Mouse (Mus musculus): ENCODE measurements around the gene Tspyl4.
"Not testable (repeated sequence)": the region's sequence is repeated elsewhere in the genome, so short reads cannot be mapped to it uniquely, and the experiment has no call there.

Tspyl4 gene

DNA sequence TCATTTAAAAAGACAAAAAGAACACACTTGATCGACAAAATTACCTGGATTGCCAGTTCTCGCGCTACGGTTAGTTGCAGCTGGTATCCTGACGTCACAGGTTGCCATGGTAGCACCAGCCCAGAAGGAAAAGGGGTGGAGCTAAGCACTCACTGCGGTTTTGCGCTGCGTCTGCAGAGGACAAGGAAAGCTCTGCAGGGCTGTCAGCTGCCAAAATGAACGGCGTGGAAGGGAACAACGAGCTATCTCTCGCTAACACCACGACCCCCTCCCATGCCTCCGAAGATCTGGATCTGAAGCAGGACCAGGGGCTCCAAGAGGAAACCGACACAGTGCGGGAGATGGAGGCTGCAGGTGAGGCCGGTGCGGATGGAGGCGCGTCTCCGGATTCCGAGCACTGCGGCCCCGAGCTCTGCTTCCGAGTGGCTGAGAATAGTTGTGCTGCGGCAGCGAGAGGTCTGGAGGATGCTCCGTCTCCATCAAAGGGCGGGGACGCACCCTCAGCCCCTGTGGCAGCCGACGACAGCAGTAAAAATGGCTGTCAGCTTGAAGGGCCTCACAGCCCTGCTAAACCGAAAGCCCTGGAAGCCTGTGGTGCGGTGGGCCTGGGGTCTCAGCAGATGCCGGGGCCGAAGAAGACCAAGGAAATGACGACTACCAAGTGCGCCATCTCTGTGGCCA lies at the start of gene Tspyl4:
Tspyl4 (plus strand) TSS at position 144 of the 681 bp plus-strand sequence.
- DNase-seq (ENCODE audit: low spot score in 2 of 2), result peak; percentile 90 to 95

DNA sequence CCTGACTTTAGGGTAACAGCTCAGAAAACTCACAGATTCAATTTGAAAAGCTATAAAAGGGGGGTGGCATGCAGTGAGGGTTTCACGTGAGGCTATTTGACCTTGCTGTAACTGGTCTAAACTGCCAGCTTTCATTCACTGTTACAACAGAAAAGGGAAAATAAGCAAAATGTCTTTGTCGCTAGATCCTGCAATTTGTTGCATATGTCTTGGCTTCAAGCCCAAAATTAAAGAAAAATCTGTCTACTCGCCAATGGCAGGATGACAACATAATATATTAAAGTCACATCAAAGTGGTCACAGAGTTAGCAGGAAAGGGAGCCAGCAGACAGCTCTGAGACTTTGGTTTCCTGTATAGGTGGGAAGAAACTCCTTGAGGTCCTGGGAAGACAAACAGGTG lies 49.5 kb upstream of the Tspyl4 start:
- no peak for DNase-seq (ENCODE audit: low spot score in 2 of 2)

DNA sequence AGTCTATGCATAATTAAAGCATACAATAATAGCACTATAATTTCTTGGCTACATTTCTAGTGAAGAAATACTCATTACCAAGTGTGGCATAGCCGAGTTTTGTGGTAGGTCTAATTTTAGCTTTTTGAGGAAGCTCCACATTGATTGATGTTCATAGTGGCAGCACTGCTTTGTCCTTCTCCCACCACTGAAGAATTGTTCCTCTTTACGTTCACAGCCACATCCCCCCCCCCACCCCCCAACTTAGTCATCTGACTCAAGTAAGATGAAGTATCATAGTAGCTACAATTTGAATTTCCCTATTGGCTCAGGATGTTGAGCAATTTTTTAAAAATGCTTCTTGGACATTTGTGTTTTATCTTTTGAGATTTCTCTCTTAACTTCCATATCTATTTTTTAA lies 47.6 kb upstream of the Tspyl4 start:
- no peak for DNase-seq (ENCODE audit: low spot score in 2 of 2)

DNA sequence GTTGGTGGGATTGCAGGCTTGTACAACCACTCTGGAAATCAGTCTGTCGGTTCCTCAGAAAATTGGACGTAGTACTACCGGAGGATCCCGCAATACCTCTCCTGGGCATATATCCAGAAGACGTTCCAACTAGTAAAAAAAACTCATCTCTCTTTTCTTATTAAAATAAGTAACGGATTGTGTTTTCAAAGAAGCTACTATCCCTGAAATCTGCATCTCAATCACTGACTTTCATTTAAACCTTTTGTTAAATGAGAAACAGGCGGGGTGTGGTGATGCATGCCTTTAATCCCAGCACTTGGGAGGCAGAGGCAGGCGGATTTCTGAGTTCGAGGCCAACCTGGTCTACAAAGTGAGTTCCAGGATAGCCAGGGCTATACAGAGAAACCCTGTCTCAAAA lies 44.4 kb upstream of the Tspyl4 start:
- not testable (repeated sequence) for DNase-seq (ENCODE audit: low spot score in 2 of 2)

DNA sequence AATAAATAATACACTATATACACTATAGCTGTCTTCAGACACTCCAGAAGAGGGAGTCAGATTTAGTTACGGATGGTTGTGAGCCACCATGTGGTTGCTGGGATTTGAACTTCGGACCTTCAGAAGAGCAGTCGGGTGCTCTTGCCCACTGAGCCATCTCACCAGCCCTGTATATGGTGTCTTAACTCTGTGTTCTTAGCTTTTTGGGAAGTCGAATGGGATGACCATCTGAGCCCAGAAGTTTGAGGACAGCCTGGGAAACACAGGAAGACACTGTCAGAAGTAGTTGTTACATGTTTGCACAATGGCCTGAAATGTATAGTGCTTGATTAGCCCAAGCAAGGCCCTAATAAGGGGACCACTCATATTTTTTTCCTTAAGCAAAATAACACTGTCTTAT lies 32.1 kb upstream of the Tspyl4 start:
- DNase-seq (ENCODE audit: low spot score in 2 of 2), result no peak

DNA sequence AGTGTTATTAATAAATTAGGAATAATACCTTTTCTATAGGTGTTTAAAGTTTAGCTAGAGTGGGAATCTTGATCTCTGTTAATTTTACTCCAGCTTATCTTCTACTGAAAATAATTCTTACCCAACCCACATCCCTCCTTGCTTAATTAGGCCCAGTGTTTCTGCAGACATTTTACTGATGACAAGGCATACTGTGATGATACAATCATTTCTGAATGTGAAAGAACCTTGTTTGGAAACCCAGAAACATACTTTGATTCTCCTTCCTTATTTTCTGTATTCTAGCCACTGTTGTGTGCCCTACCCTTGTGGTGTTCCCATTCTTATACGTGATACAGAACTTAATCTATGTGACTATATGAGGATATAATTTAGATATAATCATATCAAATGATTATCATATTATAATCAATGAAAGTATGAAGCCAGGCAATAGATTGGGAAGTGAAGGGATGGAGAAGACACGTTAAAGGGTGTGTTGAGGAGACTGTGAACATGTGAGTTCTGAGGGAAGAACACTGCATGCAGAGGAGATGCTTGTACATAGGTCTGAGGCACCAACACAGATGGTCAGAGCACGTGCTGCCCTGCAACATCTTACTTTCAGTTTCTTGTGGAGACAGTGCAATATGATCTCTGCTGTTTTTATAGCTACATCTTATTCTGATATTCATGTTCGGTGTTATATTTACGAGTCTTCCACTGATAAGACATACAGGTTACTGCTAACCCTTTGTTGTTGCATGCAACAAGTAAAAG lies 29.8 kb upstream of the Tspyl4 start:
- no peak for DNase-seq (ENCODE audit: low spot score in 2 of 2)

DNA sequence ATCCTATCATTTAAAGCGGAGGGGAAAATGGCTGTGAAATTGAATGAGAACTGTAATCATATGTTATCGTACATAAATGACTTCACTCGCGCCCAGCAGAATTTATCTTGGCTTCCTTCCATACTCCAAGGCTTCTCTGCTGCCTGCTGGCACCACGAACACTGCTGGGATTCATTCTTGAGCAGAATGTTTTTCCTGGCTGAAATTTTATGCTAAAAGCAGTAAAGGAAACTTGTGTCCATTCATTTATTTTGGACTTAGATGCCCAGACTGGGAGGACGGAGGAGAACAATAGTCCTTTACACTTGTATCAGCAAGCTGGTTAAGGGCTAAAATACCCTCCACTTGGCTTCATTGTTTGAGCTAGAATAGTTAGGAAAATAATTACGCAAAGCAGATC lies 25.6 kb upstream of the Tspyl4 start:
- peak in 1 of 2 experiments; percentile 7 for DNase-seq (ENCODE audit: low spot score in 2 of 2)

DNA sequence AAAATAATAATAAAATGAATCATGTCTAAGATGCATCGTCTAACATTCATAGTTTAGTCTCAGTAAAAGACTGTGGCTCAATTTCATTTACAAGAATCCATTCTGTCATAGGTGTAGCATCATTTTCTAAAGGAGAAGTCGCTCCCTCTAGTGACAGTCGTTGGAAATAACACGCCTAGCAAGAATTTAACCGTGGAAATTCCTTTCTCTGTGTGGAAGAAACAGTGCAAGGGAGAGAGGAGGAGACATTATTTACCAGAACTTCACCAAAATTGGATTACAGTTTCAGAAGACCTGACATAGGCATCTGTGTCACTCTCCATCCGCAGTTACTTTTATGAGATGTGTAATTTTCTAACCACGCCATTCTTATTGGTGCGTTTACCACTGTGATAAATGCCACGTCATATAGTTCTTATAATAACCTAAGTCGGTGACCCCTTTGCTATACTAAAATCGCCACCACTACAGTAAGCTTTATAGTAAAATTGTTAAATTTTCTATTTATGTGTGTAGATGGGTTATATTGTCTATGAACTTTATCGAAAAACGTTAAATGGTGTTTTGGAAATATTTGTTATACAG lies 16.6 kb upstream of the Tspyl4 start:
- peak; percentile 29 to 44 for DNase-seq (ENCODE audit: low spot score in 2 of 2)

DNA sequence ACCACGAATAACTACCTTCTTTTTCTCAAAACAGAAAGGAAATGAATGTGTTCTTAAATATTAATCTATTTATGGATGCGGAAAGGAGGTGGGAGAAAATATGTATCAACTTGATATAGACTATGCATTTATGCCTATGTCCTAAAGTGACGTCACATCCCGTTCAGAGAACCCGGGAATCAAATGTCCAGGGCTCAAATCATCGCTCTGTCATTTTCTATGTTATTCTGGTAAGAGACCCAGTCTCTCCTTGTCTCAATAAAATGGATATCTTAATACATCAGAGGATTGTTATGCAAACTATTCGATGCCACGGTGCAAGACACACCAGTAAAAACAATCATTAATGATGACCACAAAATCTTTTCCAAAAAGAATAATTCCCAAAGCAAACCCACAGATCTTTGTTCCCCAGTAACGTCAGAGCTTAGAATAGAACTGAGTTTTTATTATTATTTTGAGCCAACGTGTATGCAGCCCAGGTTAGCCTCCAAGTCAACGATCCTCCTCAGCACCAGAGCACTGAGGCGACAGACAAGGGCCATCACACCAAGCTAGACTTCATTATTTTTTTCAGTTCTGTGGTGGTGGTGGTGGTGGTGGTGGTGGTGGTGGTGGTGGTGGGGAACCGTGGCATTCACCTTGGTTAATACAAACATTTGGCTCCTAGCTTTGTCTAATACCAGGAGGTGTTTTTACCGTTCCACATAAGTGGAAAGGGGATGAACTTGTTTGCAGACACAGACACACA lies 15.9 kb upstream of the Tspyl4 start:
- peak in 1 of 2 experiments; percentile 26 for DNase-seq (ENCODE audit: low spot score in 2 of 2)

DNA sequence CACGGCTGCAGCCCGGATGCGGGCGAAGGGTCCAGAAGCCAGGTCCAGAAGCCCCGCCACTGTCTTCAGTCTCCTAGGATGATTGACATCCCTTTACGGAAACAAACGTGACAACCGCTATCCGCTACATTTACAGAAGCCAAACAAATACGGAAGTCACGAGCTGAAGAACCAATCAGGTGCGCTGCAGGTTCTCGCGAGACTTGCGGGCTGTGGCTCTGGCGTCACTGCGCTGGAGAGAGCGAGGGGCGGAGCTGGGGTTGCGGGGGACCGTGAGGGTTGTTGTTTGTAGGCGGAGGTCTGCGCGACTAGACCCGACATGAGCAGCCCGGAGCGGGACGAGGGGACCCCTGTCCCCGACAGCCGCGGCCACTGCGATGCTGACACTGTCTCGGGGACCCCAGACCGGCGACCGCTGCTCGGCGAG lies 15.3 kb upstream of the Tspyl4 start, which contains the start of gene Tspyl1:
Tspyl1 (plus strand) TSS at position 229 of the 427 bp plus-strand sequence.
- DNase-seq (ENCODE audit: low spot score in 2 of 2), result peak; percentile 97 to 98

DNA sequence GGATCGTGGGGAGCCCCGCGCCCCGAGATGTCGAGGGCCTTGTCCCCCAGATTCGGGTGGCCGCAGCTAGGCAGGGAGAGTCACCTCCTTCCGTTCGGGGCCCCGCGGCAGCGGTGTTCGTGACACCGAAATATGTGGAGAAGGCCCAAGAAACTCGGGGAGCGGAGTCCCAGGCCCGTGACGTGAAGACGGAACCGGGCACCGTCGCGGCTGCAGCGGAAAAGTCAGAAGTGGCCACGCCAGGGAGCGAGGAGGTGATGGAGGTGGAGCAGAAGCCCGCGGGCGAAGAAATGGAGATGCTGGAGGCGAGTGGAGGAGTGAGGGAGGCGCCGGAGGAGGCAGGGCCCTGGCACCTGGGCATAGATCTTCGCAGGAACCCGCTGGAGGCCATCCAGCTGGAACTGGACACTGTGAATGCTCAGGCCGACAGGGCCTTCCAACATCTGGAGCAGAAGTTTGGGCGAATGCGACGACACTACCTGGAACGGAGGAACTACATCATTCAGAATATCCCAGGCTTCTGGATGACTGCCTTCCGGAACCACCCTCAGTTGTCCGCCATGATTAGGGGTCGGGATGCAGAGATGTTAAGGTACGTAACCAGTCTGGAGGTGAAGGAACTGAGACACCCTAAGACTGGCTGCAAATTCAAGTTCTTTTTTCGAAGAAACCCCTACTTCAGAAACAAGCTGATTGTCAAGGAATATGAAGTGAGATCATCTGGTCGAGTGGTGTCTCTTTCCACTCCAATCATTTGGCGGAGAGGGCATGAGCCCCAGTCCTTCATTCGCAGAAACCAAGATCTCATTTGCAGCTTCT lies 14.6 kb upstream of the Tspyl4 start:
- peak; percentile 26 to 36 for DNase-seq (ENCODE audit: low spot score in 2 of 2)

DNA sequence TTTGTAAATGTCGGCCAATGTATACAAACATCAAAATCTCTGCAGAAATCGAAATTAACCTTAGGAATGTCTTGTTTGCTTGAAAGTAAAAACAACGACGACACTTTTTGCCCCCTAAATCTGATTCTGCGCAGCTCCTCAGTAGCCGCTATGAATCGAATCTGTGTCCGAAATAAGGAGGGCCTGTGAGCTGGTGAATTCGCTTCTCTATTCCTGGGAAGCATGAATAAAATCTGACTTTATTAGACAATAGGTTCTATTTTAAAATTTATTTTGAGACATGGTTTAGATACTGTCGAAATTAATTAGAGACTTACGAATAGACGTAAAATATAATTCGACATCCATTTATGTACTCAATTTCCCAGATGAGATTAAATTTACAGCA lies 337 bp upstream of the Tspyl4 start:
- DNase-seq (ENCODE audit: low spot score in 2 of 2), result no peak

DNA sequence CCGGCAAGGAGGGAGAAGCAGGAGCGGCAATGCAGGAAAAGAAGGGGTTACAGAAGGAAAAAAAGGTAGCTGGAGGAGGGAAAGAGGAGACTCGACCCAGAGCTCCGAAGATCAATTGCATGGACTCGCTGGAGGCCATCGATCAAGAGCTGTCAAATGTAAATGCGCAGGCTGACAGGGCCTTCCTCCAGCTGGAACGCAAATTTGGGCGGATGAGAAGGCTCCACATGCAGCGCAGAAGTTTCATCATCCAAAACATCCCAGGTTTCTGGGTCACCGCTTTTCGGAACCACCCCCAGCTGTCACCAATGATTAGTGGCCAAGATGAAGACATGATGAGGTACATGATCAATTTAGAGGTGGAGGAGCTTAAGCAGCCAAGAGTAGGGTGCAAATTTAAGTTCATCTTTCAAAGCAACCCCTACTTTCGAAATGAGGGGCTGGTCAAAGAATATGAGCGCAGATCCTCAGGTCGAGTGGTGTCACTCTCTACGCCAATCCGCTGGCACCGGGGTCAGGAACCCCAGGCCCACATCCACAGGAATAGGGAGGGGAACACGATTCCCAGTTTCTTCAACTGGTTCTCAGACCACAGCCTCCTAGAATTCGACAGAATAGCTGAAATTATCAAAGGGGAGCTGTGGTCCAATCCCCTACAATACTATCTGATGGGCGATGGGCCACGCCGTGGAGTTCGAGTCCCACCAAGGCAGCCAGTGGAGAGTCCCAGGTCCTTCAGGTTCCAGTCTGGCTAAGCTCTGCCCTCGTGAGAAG lies 925 bp downstream of the Tspyl4 start:
- DNase-seq (ENCODE audit: low spot score in 2 of 2), result no peak

DNA sequence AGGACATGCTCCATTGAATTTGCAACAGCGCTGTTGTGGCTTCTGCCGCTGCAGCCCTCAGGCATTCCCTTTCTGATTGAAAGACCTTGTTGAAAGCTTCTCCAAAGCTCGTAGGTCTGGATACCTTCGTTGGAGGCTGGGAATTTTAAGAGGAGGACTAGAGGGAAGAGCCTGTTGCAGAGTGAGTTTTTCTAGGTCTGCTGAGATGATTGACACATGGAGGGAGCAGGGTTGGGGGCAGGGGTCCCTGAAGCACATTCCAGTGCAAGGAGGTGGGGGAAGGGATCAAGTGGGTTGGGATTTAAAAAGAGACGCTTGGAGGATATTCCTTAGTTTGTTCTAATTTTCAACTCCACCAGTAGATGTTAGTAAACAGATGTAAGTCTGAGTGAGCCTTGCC lies 3.1 kb downstream of the Tspyl4 start:
- DNase-seq (ENCODE audit: low spot score in 2 of 2), result no peak

DNA sequence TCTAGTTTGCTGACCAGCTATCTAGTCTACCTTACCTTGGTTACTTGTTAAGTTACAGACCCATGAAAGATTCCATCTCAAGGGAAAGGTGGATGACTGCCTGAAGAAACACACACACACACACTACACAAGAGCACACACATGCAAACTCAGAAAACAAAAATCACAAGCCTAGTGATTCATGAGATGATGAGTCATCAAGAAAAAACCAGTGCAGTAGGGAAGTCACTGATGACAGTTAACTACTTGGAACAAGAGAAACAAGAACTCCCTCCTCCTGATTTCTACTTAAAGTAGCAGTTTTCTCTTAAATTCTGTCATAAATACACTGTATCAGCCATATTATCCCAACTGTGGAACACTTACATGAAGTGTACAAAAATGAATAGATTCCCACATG lies 9.8 kb downstream of the Tspyl4 start:
- DNase-seq (ENCODE audit: low spot score in 2 of 2), result no peak

DNA sequence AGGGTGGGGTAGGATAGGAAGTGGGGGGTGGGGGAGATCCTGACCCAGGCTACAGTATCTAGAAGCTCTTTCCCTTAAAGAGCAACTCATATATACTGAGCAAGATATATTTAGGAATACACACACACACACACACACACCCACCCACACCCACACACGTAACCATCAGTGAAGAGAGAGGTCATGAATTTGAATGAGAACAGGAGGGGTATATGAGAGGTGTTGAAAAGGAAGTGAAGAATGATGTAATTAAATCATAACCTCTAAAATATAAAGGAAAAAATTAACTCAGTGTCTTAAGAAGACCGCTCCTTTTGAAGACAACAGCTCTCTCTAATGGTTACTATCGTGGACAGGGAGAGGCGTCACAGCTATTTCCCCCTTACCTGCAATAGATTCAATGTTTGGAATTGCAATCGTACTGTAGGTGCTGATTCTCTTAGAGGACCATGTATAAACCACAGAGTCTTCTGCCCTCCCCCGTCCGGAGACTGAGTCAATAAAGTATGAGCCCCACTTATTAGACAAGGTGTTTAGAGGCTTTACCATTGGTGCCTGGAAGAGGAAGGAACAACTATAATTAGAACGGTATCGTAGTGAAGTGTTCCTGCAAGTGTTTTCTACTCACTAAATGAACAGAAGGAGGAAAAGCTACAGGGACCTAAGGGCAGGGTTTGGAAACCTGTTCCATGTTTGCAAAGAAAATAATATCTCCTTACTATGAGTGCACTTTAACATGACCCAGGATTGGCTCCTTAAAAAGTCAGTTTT lies 12.9 kb downstream of the Tspyl4 start:
- no peak for DNase-seq (ENCODE audit: low spot score in 2 of 2)

DNA sequence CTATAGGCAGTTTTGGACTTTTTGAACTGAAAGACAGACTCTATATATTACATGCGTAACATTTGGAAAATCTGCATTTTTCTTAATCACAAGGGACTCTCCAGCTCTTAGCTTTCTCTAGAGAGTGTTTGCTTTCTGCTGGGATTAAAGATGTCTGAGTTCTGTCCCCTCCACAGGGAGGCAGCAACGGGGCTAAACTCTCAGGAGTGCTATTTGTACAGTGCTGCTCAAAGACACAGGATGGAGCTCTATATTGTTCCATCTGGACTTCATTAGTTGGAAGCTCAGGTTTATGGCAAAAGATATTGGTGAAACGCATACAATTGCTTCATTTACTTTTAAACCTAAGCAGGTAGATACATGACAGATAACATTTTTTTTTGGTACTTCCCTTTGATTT lies 15.3 kb downstream of the Tspyl4 start:
- DNase-seq (ENCODE audit: low spot score in 2 of 2), result no peak

DNA sequence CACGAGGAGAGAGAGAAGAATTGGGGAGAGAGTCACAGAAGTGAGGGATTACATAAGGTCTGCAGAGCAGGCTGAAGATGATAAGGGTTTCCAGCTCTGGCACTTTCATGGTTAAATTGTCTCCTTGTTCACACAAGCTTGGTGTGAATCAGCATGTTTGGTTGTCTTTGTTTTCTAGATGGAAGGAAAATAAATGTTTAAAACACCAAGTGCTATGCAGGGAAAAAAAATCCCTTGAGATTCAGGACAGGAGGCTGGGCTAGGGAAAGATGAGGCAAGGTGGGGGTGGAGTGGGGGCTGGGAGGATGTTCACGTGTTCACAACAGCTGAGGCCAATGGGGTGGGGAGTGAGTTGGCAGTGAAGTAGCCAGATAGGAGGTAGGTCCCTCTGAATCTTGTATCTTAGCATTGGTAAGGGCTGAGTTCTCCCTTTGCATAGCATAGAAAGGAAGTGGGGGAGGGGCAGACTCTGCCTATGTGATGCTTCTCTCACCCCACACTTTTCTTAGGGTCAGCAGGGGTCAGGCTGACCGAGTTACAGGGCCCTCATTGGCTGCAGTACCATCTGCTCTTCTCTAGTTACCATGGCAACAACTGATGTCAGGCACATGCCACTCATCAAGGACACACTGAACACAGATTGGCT lies 19.5 kb downstream of the Tspyl4 start:
- DNase-seq (ENCODE audit: low spot score in 2 of 2), result peak in 1 of 2 experiments; percentile 78

DNA sequence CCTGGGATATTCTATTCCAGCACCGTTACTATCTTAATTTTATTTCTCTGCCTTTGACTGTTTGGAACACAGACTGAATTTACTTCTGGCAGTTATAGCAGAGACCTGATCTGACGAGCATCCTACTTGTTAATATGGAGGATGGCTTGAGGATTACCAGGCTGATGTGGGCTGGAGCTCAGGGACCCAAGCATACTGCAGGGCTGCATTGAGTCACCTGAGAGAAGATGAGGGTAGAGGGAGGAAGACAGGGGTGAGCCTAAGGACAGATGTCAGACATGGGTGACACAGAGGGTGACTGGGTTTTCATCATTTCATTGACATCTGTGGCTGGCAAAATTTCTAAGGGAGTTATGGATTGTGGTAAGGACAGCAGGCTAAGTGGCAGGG lies 20.0 kb downstream of the Tspyl4 start:
- no peak for DNase-seq (ENCODE audit: low spot score in 2 of 2)

Measured in right cerebral cortex, postnatal 36 days (tissue).